Mouse (Mus musculus): Measurements from ENCODE around the gene Lsr.

- TF ChIP-seq CTCF (IDR thresholded peaks at IDR 0.05; ENCODE audit: low read depth): no peak
- no peak for TF ChIP-seq EP300 (optimal IDR thresholded peaks at IDR 0.05)
These were observed 56.6 kb downstream of the Lsr start for GRCm38 (mm10) chr7:30916713-30917112.

Measured in stomach, postnatal 0 days (tissue).